Mouse (Mus musculus) retina, adult 2 months (tissue): Measurements from ENCODE around the gene Antxr1.

Source experiments
- DNase-seq: peaks from one replicate; pipeline ENCODE4 v3.0.0-alpha.2; 2012; ENCODE audit warnings: low read depth, low spot score

The Antxr1 gene

GRCm38 (mm10) chr6:87143594-87143993 lies 192.0 kb downstream of the Antxr1 start:
- DNase-seq, result no peak

- DNase-seq, result no peak
Measured at GRCm38 (mm10) chr6:87142239-87142638, 193.4 kb downstream of the Antxr1 start.

GRCm38 (mm10) chr6:87139796-87140553 lies 195.6 kb downstream of the Antxr1 start:
- DNase-seq, result no peak

- DNase-seq, result no peak
Measured at GRCm38 (mm10) chr6:87138479-87138878, 197.1 kb downstream of the Antxr1 start.

GRCm38 (mm10) chr6:87133966-87134546 lies 201.6 kb downstream of the Antxr1 start:
- no peak for DNase-seq

- no peak for DNase-seq
Measured at GRCm38 (mm10) chr6:87133520-87133919, 202.1 kb downstream of the Antxr1 start.

GRCm38 (mm10) chr6:87131078-87131477 lies 204.5 kb downstream of the Antxr1 start:
- DNase-seq, result no peak

- no peak for DNase-seq
Measured at GRCm38 (mm10) chr6:87130628-87131027, 205.0 kb downstream of the Antxr1 start.

- no peak for DNase-seq
Measured at GRCm38 (mm10) chr6:87129861-87130260, 205.8 kb downstream of the Antxr1 start.

- no peak for DNase-seq
Measured at GRCm38 (mm10) chr6:87127049-87127753, 208.4 kb downstream of the Antxr1 start.

- DNase-seq, result no peak
Measured at GRCm38 (mm10) chr6:87123973-87124372, 211.6 kb downstream of the Antxr1 start.

- no peak for DNase-seq
Measured at GRCm38 (mm10) chr6:87123406-87123805, 212.2 kb downstream of the Antxr1 start.

GRCm38 (mm10) chr6:87121961-87122360 lies 213.7 kb downstream of the Antxr1 start:
- no peak for DNase-seq

GRCm38 (mm10) chr6:87120661-87121060 lies 215.0 kb downstream of the Antxr1 start:
- DNase-seq, result no peak

- DNase-seq, result no peak
Measured at GRCm38 (mm10) chr6:87119975-87120374, 215.6 kb downstream of the Antxr1 start.

GRCm38 (mm10) chr6:87119066-87119837 lies 216.4 kb downstream of the Antxr1 start:
- DNase-seq, result no peak

GRCm38 (mm10) chr6:87116596-87116995 lies 219.0 kb downstream of the Antxr1 start:
- DNase-seq, result no peak

- no peak for DNase-seq
Measured at GRCm38 (mm10) chr6:87115981-87116380, 219.6 kb downstream of the Antxr1 start.

GRCm38 (mm10) chr6:87112125-87112524 lies 223.5 kb downstream of the Antxr1 start:
- DNase-seq, result no peak

- DNase-seq, result no peak
Measured at GRCm38 (mm10) chr6:87111493-87111892, 224.1 kb downstream of the Antxr1 start.

- DNase-seq, result no peak
Measured at GRCm38 (mm10) chr6:87104123-87104796, 231.4 kb downstream of the Antxr1 start, which contains the start of gene D6Ertd527e. Gene D6Ertd527e, plus strand, starts transcription at chr6:87104746.
